15 mouse cellular contexts compared by ENCODE assay signal in the genomic region with DNA sequence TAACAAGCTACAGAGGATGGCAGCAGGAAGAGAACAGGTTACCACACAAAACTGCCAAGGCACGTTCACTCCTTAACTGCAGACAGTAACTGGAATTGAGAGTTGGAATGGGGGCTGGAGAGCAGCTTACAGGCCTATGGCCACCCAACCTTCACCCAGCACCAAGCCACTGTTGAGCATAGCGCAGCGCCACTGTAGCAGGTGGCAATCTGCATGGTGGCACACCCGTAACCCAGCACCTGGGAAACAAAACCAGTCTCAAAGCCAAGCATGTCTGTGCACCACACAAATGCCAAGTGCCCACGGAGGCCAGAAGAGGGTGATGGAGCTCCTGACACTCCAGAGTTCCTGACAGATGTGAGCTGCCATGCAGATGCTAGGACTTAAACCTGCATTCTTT. TPM values are rescaled to one million over a fixed set of nuclear protein-coding genes. Genes with fewer than 3 reads are reported as not detected.
DNase-seq lines count a peak whose midpoint lies in the region; ATAC-seq and TF ChIP-seq lines count a peak whose summit lies in the region.
"Had no signal": no experiment of that assay in that cellular context is flagged by ENCODE, and none has a peak within 500 bp of the region (broad histone marks: within the 10 kb centered on the region; RNA-seq: fewer than 3 reads in every experiment).

No protein-coding gene starts in this region.

- peak overlapping the region; percentile 36 for H3K4me2 ChIP-seq in heart, embryonic 11.5 days
- no peak overlapping the region for H3K4me2 ChIP-seq in lung, postnatal 0 days (replicated peaks; ENCODE audit: low read depth, low read length)
- H3K4me2 ChIP-seq: hindbrain, embryonic 15.5 days; kidney, embryonic 15.5 days; neural tube, embryonic 15.5 days had no signal

- no peak overlapping the region for H3K4me3 ChIP-seq in heart, embryonic 11.5 days (ENCODE audit: low read depth, low read length)
- H3K4me3 ChIP-seq in lung, postnatal 0 days (ENCODE audit: low read depth, low read length): no peak overlapping the region
- H3K4me3 ChIP-seq: hindbrain, embryonic 15.5 days; kidney, embryonic 15.5 days; layer of hippocampus, adult 2 months; neural tube, embryonic 15.5 days had no signal

- no peak for TF ChIP-seq CTCF in lung, postnatal 0 days (IDR thresholded peaks at IDR 0.05)

- H3K36me3 ChIP-seq in heart, embryonic 11.5 days (ENCODE audit: control insufficient read depth, insufficient read depth, low read length): no peaks in the 10 kb centered on the region
- H3K36me3 ChIP-seq in lung, postnatal 0 days (ENCODE audit: insufficient read depth, low read length): no peaks in the 10 kb centered on the region
- H3K36me3 ChIP-seq: hindbrain, embryonic 15.5 days had no signal

- no peak for DNase-seq in heart, postnatal 36 days
- DNase-seq in lung, postnatal 0 days (ENCODE audit: low spot score): no peak
- no peak for DNase-seq in lung, postnatal 10 days
- peak; percentile 69 for DNase-seq in liver
- DNase-seq in layer of hippocampus, adult 9-10 months (ENCODE audit: low spot score): no peak
- DNase-seq in B cell, adult 2 months: no peak
- DNase-seq: cerebellum, adult 2 months; embryo, embryonic 11 days; right cerebral cortex, postnatal 14 days had no signal

- intact Hi-C loops in heart, postnatal 36 days (cut with DNase I): no loop called here

- peaks cover 51% of the 10 kb centered on the region for H3K4me1 ChIP-seq in heart, embryonic 11.5 days (ENCODE audit: control insufficient read depth, insufficient read depth, low read length)
- H3K4me1 ChIP-seq in lung, postnatal 0 days (ENCODE audit: insufficient read depth, low read depth, low read length): peaks cover 13% of the 10 kb centered on the region; the same call in 1 of the 2 replicates

- H3K9ac ChIP-seq in heart, embryonic 11.5 days (ENCODE audit: low read depth, low read length): no peak overlapping the region; the same call in 1 of the 2 replicates
- H3K9ac ChIP-seq in lung, postnatal 0 days (replicated peaks; ENCODE audit: low read depth): no peak overlapping the region
- H3K9ac ChIP-seq: hindbrain, embryonic 15.5 days; kidney, embryonic 15.5 days; neural tube, embryonic 15.5 days had no signal

- WGBS in heart, embryonic 11.5 days (ENCODE audit: insufficient replicate concordance): 68% methylated on average over 5 of the region's 5 CpGs
- WGBS in lung, postnatal 0 days: 73% methylated on average over 5 of the region's 5 CpGs

- no peaks in the 10 kb centered on the region for H3K27me3 ChIP-seq in heart, embryonic 11.5 days (ENCODE audit: control insufficient read depth, insufficient read depth, low read length)
- no peaks in the 10 kb centered on the region for H3K27me3 ChIP-seq in lung, postnatal 0 days (replicated peaks; ENCODE audit: insufficient read depth, low read length)
- H3K27me3 ChIP-seq: hindbrain, embryonic 15.5 days; kidney, embryonic 15.5 days; neural tube, embryonic 15.5 days had no signal

- no peak for TF ChIP-seq EP300 in lung, postnatal 0 days (IDR thresholded peaks at IDR 0.05)

- H3K27ac ChIP-seq in heart, embryonic 11.5 days (ENCODE audit: low read depth, low read length): peak overlapping the region; percentile 16
- no peak overlapping the region for H3K27ac ChIP-seq in lung, postnatal 0 days (ENCODE audit: low read length)
- H3K27ac ChIP-seq: hindbrain, embryonic 15.5 days; kidney, embryonic 15.5 days; layer of hippocampus, adult 2 months; neural tube, embryonic 15.5 days had no signal

- H3K9me3 ChIP-seq in heart, embryonic 11.5 days (replicated peaks; ENCODE audit: control insufficient read depth, low read length): no peaks in the 10 kb centered on the region
- no peaks in the 10 kb centered on the region for H3K9me3 ChIP-seq in lung, postnatal 0 days (ENCODE audit: low read length)
- H3K9me3 ChIP-seq: hindbrain, embryonic 15.5 days; kidney, embryonic 15.5 days; neural tube, embryonic 15.5 days had no signal

- ATAC-seq in heart, embryonic 11.5 days (replicated peaks; ENCODE audit: insufficient number of reproducible peaks, low FRiP score, low TSS enrichment): 0 out of 2 replicates have a peak, but pooled peaks have one; percentile 24
- ATAC-seq in lung, postnatal 0 days: peak; percentile 34; the same call in 1 of the 2 replicates
- ATAC-seq: midbrain, embryonic 16.5 days had no signal

RNA-seq across cellular contexts. Expression of a gene that starts 6.4 kb away (rescaled TPM):
- 58.0 and 77.3 TPM in 2 replicates for polyA plus RNA-seq in heart, embryonic 11.5 days (2014; fragmentation: Nextera tagmentation; extraction: Ambion mirVana)
- total RNA-seq in heart, postnatal 36 days (2021): 100 to 1,000 TPM; 378 to 424 TPM
- 98.5 and 104 TPM in 2 replicates for polyA plus RNA-seq in lung, postnatal 0 days (2015; fragmentation: Nextera tagmentation; extraction: Ambion mirVana)

RNA-seq across cellular contexts. Expression of a gene that starts 13.1 kb away (rescaled TPM):
- 79.6 and 81.8 TPM in 2 replicates for polyA plus RNA-seq in heart, embryonic 11.5 days (2014; fragmentation: Nextera tagmentation; extraction: Ambion mirVana)
- 100 to 1,000 TPM; 137 to 167 TPM for total RNA-seq in heart, postnatal 36 days (2021)
- polyA plus RNA-seq in lung, postnatal 0 days (2015; fragmentation: Nextera tagmentation; extraction: Ambion mirVana): 18.9 and 19.4 TPM in 2 replicates

RNA-seq across cellular contexts. Expression of a gene that starts 30.7 kb away (rescaled TPM):
- 86.9 and 90.6 TPM in 2 replicates for polyA plus RNA-seq in heart, embryonic 11.5 days (2014; fragmentation: Nextera tagmentation; extraction: Ambion mirVana)
- total RNA-seq in heart, postnatal 36 days (2021): 10 to 100 TPM; 31.5 to 35.5 TPM
- polyA plus RNA-seq in lung, postnatal 0 days (2015; fragmentation: Nextera tagmentation; extraction: Ambion mirVana): 77.6 and 78.8 TPM in 2 replicates

RNA-seq across cellular contexts. Expression of a gene that starts 34.5 kb away (rescaled TPM):
- 1,523 and 1,540 TPM in 2 replicates for polyA plus RNA-seq in heart, embryonic 11.5 days (2014; fragmentation: Nextera tagmentation; extraction: Ambion mirVana)
- total RNA-seq in heart, postnatal 36 days (2021): 10 to 100 TPM; 71.9 to 88.5 TPM
- polyA plus RNA-seq in lung, postnatal 0 days (2015; fragmentation: Nextera tagmentation; extraction: Ambion mirVana): 1,317 and 1,524 TPM in 2 replicates
